Mouse (Mus musculus) liver, embryonic 14.5 days (tissue): ENCODE data around the gene Hist1h4b.

ENCODE experiments used
- CTCF ChIP-seq: IDR thresholded peaks from 2 replicates; pipeline ENCODE4 v1.5.1; 2016; ENCODE audit warnings: antibody characterized with exemption, low read depth, control low read depth
- EP300 ChIP-seq: IDR thresholded peaks from 2 replicates; pipeline ENCODE4 v1.6.1; 2016; ENCODE audit warnings: antibody characterized with exemption, low read depth

DNA sequence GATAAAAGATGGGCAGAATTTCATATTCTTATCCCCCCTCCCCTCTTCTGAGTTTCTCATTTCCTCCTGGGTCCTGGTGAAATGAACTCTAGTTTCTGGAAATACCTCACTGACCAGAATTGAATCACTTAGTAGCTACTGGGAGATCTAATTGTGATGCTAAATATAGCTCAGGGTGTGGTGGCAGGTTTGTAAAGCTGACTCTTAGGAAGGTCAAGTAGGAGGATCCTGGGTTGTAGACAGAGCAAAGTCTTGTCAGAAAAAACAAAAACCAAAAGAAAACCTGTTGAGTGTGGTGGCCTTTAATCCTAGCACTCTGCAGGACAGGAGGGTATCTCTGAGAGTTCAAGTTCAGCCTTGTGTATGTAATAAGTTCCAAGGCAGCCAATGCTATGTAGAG, 14.8 kb upstream of the Hist1h4b start:
- no peak for TF ChIP-seq CTCF
- TF ChIP-seq EP300: no peak
